Mouse (Mus musculus) heart, postnatal 0 days (tissue): ENCODE results near the gene C130074G19Rik.

Experiments used
- CTCF ChIP-seq: IDR thresholded peaks from 2 replicates; pipeline ENCODE4 v1.5.1; 2016; ENCODE audit warnings: antibody characterized with exemption, control low read depth, low read depth
- EP300 ChIP-seq: IDR thresholded peaks from 2 replicates; pipeline ENCODE4 v1.6.1; 2016; ENCODE audit warnings: antibody characterized with exemption, low read depth

- TF ChIP-seq CTCF (no peak), EP300 (no peak)
Measured at GRCm38 (mm10) chr1:184920057-184920456, 37.0 kb upstream of the C130074G19Rik start.
